Mouse (Mus musculus) brain, embryonic 14.5 days (tissue): Measurements from ENCODE around the gene Glrx5.

Experiments
- CTCF ChIP-seq: fragments of 200-500 bp; IDR thresholded peaks from 2 replicates; pipeline ENCODE4 v1.5.1; 2012; ENCODE audit warnings: inconsistent platforms, mild to moderate bottlenecking, moderate library complexity, borderline replicate concordance; ENCODE audit not compliant: insufficient read depth, insufficient read length; ENCODE audit errors: extremely low read depth
- POLR2A ChIP-seq: fragments of 200-500 bp; IDR thresholded peaks from 2 replicates; pipeline ENCODE4 v1.6.1; 2012; ENCODE audit warnings: mild to moderate bottlenecking, inconsistent platforms, borderline replicate concordance; ENCODE audit not compliant: poor library complexity, insufficient read depth, insufficient read length, severe bottlenecking; ENCODE audit errors: extremely low read depth

GRCm38 (mm10) chr12:105003715-105004114, 28.8 kb upstream of the Glrx5 start:
- no peak for TF ChIP-seq POLR2A
- TF ChIP-seq CTCF: no peak
